Mouse (Mus musculus) skeletal muscle tissue, postnatal 0 days (tissue): ENCODE results near the gene Ttc7b. TPM values are rescaled to one million over a fixed set of nuclear protein-coding genes. Genes with fewer than 3 reads are reported as not detected.

ENCODE experiments used
- polyA plus RNA-seq: library from polyadenylated mRNA; unstranded; fragments of >200 nt; fragmentation: Nextera tagmentation; extraction: Ambion mirVana; gene quantifications from 2 replicates; pipeline ENCODE4 v1.2.1, GENCODE M21; 2015

The Ttc7b gene
- 8.7 and 9.2 TPM in 2 replicates for polyA plus RNA-seq

GRCm38 (mm10) chr12:100520794-100521186 is at the start of gene Ttc7b:
Ttc7b (minus strand) TSS chr12:100520826.

Other genes starting within 250 kb of the Ttc7b start
- 2.8 and 3.5 TPM in 2 replicates for gene Rps6ka5, start 206.2 kb upstream of the Ttc7b start, polyA plus RNA-seq